Mouse (Mus musculus): ENCODE results near the gene Atp6v0a4. TPM values are rescaled to one million over a fixed set of nuclear protein-coding genes. Genes with fewer than 3 reads are reported as not detected.

Atp6v0a4 gene
- total RNA-seq (2015; ENCODE audit: low replicate concordance): not detected in 2 replicates
- not detected in 2 replicates for total RNA-seq (2017; ENCODE audit: low replicate concordance)

GRCm38 (mm10) chr6:38124207-38124835 lies at the start of gene Atp6v0a4:
Gene Atp6v0a4, minus strand, starts transcription at chr6:38124586.
- no peak for ATAC-seq (replicated peaks; ENCODE audit: low FRiP score, poor library complexity, severe bottlenecking)

DNA sequence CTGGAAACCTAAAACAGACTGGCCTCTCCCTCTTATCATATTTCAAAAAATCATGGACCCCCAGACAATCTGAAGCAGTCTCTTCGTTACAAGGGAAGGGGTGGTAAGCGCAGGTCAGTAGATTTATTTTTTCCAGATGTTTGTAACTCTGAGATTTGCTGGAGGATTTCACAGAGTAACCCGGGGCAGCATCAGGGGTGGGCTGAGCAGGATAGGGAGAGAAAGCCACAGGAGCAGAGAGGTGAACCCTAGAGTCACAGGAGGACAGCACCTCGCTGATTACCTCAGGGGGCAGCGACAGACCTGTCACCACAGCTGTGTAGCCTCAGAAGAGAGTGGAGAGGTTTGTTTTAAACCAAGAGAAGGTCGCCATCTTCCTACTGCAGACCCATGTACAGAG lies 41.0 kb upstream of the Atp6v0a4 start:
- ATAC-seq (replicated peaks; ENCODE audit: low FRiP score, poor library complexity, severe bottlenecking): no peak

DNA sequence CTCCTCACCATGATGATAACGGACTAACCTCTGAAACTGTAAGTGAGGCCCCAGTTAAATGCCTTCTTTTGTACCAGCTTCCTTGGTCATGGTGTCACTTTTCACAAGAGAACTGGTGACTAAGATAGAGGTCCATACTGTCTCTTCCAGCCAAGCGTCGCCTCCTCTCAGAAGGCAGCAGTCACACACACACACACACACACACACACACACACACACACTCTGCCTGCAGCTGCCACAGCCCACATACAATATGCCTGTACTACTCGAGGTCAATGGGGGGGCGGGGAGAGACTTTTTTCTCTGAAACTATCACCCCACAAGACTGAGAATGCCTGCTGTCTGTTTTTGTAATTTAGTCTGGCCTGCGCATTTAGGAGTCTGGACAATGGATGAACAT lies 40.3 kb upstream of the Atp6v0a4 start:
- no peak for ATAC-seq (replicated peaks; ENCODE audit: low FRiP score, poor library complexity, severe bottlenecking)

DNA sequence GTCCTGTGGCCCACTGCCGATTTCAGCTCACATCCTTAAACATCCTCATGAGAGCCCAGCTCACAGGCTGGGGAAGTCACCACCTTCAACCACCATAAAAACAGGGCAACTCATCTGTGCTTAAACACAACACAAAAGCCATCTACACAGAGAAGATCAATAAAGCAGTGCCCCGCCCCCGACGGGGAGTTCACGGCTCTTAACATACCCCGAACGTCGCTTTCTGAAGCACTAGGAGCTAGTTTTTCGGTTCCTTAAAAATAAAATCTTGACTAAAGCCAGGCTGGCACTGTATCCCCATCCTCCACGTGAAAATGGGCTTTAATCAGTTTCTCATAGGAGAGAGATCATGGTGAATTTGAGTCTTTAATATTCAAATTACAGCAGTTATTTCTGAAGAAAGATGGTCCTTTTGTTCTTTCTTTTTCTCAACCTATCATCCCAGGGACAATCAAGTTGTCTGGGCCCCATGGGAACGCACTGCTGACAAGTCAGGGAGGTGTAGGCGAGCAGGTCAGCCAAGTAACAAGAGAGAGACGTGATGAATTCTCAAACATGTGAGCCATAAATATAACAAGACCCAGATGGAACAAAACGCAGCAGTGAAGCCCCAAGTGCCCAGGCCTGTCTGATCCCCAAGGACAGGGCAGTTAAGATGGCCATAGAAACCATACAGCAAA lies 38.6 kb upstream of the Atp6v0a4 start:
- no peak for ATAC-seq (replicated peaks; ENCODE audit: low FRiP score, poor library complexity, severe bottlenecking)

GRCm38 (mm10) chr6:38160556-38160955 lies 36.2 kb upstream of the Atp6v0a4 start:
- no peak for ATAC-seq (replicated peaks; ENCODE audit: low FRiP score, poor library complexity, severe bottlenecking)

GRCm38 (mm10) chr6:38160102-38160501 lies 35.7 kb upstream of the Atp6v0a4 start:
- ATAC-seq (replicated peaks; ENCODE audit: low FRiP score, poor library complexity, severe bottlenecking): no peak; the same call in 1 of the 2 replicates

DNA sequence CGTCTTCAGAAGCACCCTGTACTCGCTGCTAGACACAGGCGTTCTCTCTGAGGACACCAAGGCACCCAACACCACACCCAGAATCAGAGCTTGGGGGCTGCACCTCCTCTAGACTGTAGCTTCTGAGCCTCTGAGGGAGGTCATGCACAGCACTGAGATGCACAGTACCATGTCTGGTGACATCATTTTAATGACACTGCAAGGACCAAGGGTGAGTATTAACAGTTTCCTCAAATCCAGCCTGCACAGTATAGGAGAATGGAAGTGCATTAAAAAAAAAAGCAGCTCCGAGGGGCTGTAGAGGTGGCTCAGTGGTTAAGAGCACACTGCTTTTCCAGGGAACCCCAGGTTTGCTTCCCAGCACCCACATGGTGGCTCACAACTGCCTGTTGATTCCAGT lies 35.2 kb upstream of the Atp6v0a4 start:
- no peak for ATAC-seq (replicated peaks; ENCODE audit: low FRiP score, poor library complexity, severe bottlenecking)

- ATAC-seq (replicated peaks; ENCODE audit: low FRiP score, poor library complexity, severe bottlenecking): no peak
Observed at GRCm38 (mm10) chr6:38157925-38158324, 33.5 kb upstream of the Atp6v0a4 start.

GRCm38 (mm10) chr6:38156204-38156603 lies 31.8 kb upstream of the Atp6v0a4 start:
- ATAC-seq (replicated peaks; ENCODE audit: low FRiP score, poor library complexity, severe bottlenecking): no peak

GRCm38 (mm10) chr6:38152305-38152704 lies 27.9 kb upstream of the Atp6v0a4 start:
- ATAC-seq (replicated peaks; ENCODE audit: low FRiP score, poor library complexity, severe bottlenecking): no peak

DNA sequence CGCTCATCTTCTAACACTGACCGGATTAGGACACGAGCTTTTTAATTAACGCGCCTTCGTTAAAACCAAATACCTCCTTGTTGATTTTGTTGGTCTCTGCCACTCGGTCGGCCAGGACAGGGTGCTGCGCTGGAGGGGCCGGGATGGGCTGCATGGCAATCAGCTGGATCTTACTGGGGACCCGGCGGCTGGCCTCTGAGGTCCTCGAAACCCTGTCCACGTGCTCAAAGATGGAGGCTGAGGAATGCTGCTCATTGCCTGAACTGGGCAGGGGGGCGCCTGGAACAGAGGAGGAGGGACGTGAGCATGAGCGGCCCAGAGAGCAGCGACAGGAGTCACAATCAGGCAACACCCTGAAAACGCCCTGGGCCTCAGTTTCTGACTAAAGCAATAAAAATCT lies 25.1 kb upstream of the Atp6v0a4 start:
- no peak for ATAC-seq (replicated peaks; ENCODE audit: low FRiP score, poor library complexity, severe bottlenecking)

DNA sequence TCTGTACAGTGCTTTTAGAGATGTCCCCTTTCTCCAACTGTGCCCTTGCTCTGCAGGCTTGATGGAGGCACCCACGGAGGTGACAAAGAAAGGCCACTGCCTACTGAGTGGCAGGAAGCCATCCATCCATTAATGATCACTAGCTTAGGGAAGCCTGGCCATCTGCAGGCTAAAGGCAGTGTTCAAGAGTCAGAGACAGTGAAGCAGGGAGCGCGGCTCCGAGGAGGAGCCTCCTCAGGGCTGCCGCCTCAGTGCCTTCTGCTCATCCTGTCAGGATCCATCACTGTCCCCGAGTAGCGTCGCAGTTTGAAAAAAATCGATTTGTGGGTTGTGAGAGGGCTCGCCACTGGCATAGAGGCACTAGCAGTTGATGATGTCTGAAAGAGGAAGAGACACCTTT lies 24.2 kb upstream of the Atp6v0a4 start:
- no peak for ATAC-seq (replicated peaks; ENCODE audit: low FRiP score, poor library complexity, severe bottlenecking)

GRCm38 (mm10) chr6:38147301-38147700 lies 22.9 kb upstream of the Atp6v0a4 start:
- no peak for ATAC-seq (replicated peaks; ENCODE audit: low FRiP score, poor library complexity, severe bottlenecking)

GRCm38 (mm10) chr6:38145463-38146065 lies 21.2 kb upstream of the Atp6v0a4 start:
- no peak for ATAC-seq (replicated peaks; ENCODE audit: low FRiP score, poor library complexity, severe bottlenecking)

DNA sequence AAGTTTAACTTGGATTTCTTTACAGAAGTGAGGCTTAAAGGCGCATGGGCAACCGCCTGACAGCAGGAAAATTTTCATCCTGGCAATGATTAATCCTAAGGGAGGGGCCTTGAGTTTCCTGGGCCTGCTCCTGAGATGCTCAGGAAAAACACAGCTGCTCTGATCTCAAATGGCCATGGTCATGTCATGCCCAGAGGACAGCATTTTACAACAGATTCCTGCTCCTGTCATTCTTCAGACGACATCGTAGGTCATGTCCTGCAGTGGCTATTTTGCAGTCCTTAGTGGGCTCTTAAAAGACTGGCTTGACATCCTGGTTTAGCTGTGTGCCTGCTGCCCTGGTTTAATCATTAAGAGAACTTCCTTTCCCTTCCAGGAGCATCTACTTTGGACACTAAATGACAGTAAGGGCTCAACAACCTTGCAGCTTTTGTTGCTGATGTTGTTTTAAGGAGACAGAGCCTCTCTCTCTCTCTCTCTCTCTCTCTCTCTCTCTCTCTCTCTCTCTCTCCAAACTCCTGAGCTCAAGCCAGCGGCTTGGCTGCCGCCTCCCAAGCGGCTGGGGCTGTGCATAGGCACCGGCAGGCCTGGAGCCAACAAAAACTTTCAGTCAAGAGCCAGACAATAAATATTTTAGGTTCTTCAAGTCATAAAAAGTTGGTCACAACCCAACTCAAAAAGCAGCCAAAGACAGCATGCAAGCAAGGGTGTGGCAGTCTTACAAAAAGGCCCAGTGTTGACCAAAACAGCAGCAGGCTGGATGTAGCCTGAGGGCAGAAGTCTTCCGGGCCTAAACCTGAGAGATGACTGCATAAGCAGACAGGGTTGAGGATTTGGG lies 20.0 kb upstream of the Atp6v0a4 start:
- no peak for ATAC-seq (replicated peaks; ENCODE audit: low FRiP score, poor library complexity, severe bottlenecking)

DNA sequence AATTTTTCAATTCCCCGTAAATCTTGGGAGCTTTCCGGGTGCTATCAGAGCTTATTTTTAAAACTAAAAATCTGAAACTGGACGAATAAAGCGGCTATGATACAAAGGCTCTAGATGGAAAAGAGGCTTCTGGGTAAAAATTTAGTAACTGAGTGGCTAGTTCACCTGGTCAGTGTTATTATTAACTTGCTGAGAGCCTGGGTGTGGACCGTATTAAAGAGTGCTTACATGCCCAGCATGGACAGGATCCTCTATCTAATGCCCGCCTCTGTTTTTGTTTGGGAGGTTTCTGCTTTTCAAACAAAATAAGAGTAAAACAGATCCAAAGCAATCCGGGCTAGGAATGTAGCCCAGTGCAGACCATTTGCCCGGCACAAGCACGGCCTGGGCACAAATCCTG lies 16.0 kb upstream of the Atp6v0a4 start:
- no peak for ATAC-seq (replicated peaks; ENCODE audit: low FRiP score, poor library complexity, severe bottlenecking)

DNA sequence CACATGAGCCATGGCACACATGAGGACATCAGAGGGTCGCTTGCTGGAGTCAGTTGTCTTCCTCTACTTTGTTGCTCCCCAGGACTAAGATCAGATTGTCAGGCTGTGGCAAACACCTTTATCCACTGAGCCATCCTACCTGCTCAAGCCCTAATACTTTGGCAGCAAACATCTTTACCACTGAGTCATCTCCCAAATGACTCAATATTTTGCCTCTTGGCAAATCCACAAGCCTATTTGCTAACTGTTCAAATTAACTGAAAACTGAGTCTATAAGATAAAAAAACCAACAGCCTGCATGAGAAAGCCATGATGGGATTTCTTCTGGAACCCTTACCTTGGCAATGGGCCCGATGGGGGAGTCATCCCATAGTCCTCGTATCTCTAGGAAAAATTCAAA lies 14.7 kb upstream of the Atp6v0a4 start:
- no peak for ATAC-seq (replicated peaks; ENCODE audit: low FRiP score, poor library complexity, severe bottlenecking)

GRCm38 (mm10) chr6:38134806-38135559 lies 10.6 kb upstream of the Atp6v0a4 start:
- no peak for ATAC-seq (replicated peaks; ENCODE audit: low FRiP score, poor library complexity, severe bottlenecking)

- no peak for ATAC-seq (replicated peaks; ENCODE audit: low FRiP score, poor library complexity, severe bottlenecking)
Observed at GRCm38 (mm10) chr6:38131801-38132231, 7.4 kb upstream of the Atp6v0a4 start.

- ATAC-seq (replicated peaks; ENCODE audit: low FRiP score, poor library complexity, severe bottlenecking): no peak
Observed at GRCm38 (mm10) chr6:38129883-38130282, 5.5 kb upstream of the Atp6v0a4 start.
